Mouse (Mus musculus): ENCODE data around the gene Pls3. TPM values are rescaled to one million over a fixed set of nuclear protein-coding genes. Genes with fewer than 3 reads are reported as not detected.

The Pls3 gene
- total RNA-seq, 2 experiments from 2014 or later: 121 to 122 TPM

DNA sequence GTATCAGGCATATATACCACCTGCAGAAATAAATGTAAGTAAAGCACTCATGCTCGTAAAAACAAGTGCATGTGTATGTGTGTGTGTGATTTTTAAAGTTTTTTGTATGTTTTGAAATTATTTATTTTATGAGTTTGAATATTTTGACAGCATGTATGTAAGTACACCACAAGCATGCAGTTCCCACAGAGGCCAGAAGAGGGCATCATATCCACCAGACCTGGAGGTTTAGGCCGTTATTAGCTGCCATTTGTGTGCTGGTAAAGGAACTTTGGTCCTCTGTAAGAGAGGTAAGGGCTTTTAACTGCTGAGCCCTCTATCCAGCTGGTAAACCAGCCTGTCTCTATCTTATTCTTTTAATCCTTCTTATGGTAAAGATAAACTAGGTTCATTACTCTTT, 97.5 kb downstream of the Pls3 start:
- peak in 1 of 2 experiments; percentile 18 for DNase-seq (ENCODE audit: low spot score in 2 of 2)

DNA sequence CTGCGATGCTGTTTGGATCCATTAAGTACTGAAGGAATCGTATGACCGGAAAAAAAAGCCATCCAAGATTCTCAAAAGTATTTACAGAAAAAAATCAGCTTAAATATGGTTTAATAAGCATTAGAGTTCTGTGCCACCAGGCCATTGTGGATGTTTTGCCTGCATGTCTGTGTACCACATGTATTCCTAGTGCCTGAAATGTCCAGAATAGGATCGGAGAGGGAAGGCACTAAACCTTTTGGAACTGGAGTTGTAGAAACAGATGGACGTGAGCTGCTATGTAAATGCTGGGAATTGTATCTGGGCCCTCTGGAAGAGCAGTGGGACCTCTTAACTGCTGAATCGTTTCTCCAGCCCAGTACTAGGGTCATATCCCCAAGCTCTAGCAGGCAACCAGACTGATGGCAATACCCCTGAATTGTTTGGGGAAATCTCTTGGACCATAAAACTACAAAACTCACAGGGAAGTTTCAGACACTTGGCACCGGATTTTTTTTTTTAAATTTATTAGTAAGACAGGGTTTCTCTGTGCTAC, 110.1 kb downstream of the Pls3 start:
- peak in 1 of 2 experiments; percentile 15 for DNase-seq (ENCODE audit: low spot score in 2 of 2)

DNA sequence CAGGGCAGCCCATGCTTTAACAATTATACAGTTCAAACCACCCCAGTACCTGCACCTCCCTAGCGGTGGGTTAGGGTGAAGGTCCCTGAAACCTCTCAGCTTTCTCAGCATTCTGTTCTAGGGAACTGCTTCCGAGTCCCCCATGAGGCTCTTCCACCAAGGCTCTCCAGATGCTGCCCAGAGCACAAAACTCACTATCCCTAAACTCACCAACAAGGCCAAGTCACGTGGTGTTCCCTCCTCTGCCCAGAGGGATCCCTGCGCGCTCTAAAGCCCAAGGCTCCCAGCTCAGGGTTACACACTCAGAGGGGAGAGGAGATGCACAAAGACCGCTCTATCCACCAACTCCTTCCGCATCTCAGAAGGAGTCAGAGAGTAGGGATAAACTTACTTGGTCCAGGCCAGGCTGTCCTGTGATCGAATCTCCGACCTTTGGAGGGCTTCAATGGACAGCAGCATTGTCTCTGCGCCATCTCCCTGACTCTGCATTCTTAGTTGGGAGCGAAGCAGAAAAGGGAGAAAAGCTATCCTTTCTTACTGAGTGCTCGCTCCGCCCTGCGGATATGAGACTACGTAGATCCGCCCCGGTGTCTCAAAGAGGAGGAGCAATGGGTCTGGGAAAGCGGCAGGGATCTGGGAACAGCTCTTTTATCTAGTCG, 110.7 kb downstream of the Pls3 start:
- DNase-seq (ENCODE audit: low spot score in 2 of 2): peak; percentile 31 to 61

DNA sequence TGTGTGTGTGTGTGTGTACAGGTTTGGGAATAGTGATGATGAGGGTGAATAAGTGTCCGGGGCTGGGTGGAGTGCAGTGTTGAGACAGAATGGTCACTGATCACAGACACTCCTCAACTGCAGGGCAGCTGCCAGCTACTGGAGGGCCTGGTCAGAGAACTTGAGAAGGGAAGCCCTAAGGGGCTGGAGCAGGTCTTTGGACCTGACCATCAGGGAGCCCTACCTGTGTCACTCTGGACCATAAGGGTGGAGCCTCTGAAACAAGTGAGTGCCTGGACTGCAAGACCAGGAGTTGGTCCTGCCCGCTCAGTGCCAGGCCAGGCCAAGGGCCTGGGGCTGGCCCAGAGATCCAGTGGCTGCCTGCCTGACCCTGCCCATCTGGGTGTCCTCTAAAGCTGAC, 115.5 kb downstream of the Pls3 start:
- peak in 1 of 2 experiments; percentile 15 for DNase-seq (ENCODE audit: low spot score in 2 of 2)

DNA sequence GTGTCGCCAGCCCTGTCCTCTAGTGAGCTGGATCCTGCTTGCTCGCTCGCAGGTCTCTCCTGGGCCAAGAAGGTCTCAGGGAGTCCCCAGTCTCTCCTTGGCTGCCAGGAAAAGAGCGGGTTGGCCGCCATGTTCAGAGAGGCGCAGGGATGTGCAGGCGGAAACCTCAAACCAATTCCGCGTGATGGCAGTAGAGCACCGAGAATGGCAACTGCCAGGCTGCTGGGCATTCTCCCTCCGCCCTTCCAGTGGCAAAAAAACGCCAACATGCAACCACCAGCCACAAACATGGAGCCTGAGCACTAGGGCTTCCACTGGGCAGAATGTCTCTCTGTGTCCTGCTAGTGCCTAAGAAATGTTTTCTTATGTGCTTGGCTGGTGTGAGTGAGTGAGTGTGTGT, 115.9 kb downstream of the Pls3 start:
- peak in 1 of 2 experiments; percentile 84 for DNase-seq (ENCODE audit: low spot score in 2 of 2)

DNA sequence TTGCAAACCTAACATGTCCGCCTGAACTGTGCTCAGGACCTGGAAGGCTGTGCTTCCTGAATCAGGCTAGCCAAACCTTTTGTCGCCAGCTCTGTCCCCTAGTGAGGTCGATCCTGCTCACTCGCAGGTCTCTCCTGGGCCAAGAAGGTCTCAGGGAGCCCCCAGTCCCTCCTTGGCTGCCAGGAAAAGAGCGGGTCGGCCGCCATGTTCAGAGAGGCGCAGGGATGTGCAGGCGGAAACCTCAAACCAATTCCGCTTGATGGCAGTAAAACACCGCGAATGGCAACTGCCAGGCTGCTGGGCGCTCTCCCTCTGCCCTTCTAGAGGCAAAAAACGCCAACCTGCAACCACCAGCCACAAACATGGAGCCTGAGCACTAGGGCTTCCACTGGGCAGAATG, 117.0 kb downstream of the Pls3 start:
- DNase-seq (ENCODE audit: low spot score in 2 of 2): peak in 1 of 2 experiments; percentile 89

DNA sequence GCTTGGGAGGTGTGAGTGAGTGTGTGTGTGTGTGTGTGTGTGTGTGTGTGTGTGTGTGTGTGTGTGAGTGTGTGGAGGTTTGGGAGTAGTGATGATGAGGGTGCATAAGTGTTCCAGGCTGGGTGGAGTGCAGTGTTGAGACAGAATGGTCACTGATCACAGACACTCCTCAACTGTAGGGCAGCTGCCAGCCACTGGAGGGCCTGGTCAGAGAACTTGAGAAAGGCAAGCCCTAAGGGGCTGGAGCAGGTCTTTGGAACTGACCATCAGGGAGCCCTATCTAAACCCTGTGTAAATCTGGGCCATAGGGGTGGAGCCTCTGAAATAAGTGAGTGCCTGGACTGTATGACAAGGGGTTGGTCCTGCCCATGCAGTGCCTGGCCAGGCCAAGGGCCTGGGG, 120.5 kb downstream of the Pls3 start:
- DNase-seq (ENCODE audit: low spot score in 2 of 2): peak in 1 of 2 experiments; percentile 48

DNA sequence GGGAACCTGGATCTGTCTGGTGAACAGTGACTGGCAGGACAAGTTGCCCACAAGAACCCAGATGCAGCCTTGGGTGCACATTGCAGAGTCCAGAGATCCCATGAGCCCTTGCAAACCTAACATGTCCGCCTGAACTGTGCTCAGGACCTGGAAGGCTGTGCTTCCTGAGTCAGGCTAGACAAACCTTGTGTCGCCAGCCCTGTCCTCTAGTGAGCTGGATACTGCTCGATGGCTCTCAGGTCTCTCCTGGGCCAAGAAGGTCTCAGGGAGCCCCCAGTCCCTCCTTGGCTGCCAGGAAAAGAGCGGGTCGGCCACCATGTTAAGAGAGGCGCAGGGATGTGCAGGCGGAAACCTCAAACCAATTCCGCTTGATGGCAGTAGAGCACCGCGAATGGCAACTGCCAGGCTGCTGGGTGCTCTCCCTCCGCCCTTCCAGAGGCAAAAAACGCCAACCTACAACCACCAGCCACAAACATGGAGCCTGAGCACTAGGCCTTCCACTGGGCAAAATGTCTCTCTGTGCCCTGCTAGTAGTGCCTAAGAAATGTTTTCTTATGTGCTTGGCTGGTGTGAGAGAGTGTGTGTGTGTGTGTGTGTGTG, 124.8 kb downstream of the Pls3 start:
- DNase-seq (ENCODE audit: low spot score in 2 of 2): peak in 1 of 2 experiments; percentile 49

DNA sequence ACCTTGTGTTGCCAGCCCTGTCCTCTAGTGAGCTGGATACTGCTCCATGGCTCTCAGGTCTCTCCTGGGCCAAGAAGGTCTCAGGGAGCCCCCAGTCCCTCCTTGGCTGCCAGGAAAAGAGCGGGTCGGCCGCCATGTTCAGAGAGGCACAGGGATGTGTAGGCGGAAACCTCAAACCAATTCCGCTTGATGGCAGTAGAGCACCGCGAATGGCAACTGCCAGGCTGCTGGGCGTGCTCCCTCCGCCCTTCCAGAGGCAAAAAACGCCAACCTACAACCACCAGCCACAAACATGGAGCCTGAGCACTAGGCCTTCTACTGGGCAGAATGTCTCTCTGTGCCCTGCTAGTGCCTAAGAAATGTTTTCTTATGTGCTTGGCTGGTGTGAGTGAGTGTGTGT, 125.7 kb downstream of the Pls3 start:
- DNase-seq (ENCODE audit: low spot score in 2 of 2): peak in 1 of 2 experiments; percentile 80

DNA sequence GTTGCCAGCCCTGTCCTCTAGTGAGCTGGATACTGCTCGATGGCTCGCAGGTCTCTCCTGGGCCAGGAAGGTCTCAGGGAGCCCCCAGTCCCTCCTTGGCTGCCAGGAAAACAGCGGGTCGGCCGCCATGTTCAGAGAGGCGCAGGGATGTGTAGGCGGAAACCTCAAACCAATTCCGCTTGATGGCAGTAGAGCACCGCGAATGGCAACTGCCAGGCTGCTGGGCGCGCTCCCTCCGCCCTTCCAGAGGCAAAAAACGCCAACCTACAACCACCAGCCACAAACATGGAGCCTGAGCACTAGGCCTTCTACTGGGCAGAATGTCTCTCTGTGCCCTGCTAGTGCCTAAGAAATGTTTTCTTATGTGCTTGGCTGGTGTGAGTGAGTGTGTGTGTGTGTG, 130.5 kb downstream of the Pls3 start:
- peak in 1 of 2 experiments; percentile 87 for DNase-seq (ENCODE audit: low spot score in 2 of 2)

DNA sequence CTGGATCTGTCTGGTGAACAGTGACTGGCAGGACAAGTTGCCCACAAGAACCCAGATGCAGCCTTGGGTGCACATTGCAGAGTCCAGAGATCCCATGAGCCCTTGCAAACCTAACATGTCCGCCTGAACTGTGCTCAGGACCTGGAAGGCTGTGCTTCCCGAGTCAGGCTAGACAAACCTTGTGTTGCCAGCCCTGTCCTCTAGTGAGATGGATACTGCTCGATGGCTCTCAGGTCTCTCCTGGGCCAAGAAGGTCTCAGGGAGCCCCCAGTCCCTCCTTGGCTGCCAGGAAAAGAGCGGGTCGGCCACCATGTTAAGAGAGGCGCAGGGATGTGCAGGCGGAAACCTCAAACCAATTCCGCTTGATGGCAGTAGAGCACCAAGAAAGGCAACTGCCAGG, 135.5 kb downstream of the Pls3 start:
- DNase-seq (ENCODE audit: low spot score in 2 of 2): peak in 1 of 2 experiments; percentile 23
